Mouse (Mus musculus): ENCODE measurements around the gene Zswim2.
"Not testable (repeated sequence)": the region's sequence is repeated elsewhere in the genome, so short reads cannot be mapped to it uniquely, and the experiment has no call there.

- TF ChIP-seq POLR2A (IDR thresholded peaks at IDR 0.05; ENCODE audit: low read depth, low read length); CTCF (conservative IDR thresholded peaks at IDR 0.05 in 1 of 2, IDR thresholded peaks at IDR 0.05 in 1 of 2; ENCODE audit: low read depth in 2 of 2, low read length in 2 of 2); ZMIZ1 (IDR thresholded peaks at IDR 0.05; ENCODE audit: low read depth, low read length); KAT2A (IDR thresholded peaks at IDR 0.05; ENCODE audit: insufficient replicate concordance, low read length); CHD2 (IDR thresholded peaks at IDR 0.05; ENCODE audit: low read length); HCFC1 (IDR thresholded peaks at IDR 0.05; ENCODE audit: low read depth, low read length); JUND (conservative IDR thresholded peaks at IDR 0.05; ENCODE audit: low read depth, low read length); USF1 (IDR thresholded peaks at IDR 0.05; ENCODE audit: low read depth, low read length); UBTF (IDR thresholded peaks at IDR 0.05; ENCODE audit: low read depth, low read length); IRF4 (IDR thresholded peaks at IDR 0.05; ENCODE audit: low read depth, low read length): not testable (repeated sequence)
Observed at GRCm38 (mm10) chr2:83972823-83973222, 31.8 kb upstream of the Zswim2 start, which contains the start of gene Gm13696.
